Mouse (Mus musculus): ENCODE measurements at regions not wholly inside any gene's neighbourhood (a gene's known extent, or its start where the extent isn't known, plus 50 kb on each side); places are given as distances from the start of the nearest gene placed in this dataset.
A peak's percentile ranks its signal among the peaks of the same experiment; 100 is the strongest.
"Not testable (repeated sequence)": the region's sequence is repeated elsewhere in the genome, so short reads cannot be mapped to it uniquely, and the experiment has no call there.

DNA sequence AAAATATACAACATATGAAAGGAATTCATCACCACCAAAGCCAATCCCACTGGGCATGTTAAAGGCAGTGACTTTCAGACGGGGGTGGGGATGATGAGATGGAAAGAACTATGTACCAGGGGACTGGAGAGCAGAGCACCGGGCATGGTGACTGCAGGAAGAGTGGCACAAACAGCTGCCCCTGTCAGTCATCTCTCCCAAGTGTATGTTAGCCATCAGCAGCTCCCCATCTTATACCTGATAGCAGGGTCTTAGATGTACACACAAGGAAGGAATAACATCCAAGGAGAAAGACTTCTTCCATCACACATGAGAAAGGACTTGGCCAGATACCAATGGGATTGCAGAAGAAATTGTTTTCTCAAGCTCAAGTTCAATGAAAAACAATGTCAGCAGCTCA lies 257.2 kb downstream of the Nuak1 start:
- DNase-seq (ENCODE audit: low spot score): no peak

GRCm38 (mm10) chr10:84186466-84186865 lies 253.9 kb downstream of the Nuak1 start:
- no peak for DNase-seq (ENCODE audit: low spot score)

GRCm38 (mm10) chr10:84199035-84199434 lies 241.4 kb downstream of the Nuak1 start:
- DNase-seq (ENCODE audit: low spot score): no peak

GRCm38 (mm10) chr10:84201785-84202184 lies 238.6 kb downstream of the Nuak1 start:
- DNase-seq (ENCODE audit: low spot score): no peak

DNA sequence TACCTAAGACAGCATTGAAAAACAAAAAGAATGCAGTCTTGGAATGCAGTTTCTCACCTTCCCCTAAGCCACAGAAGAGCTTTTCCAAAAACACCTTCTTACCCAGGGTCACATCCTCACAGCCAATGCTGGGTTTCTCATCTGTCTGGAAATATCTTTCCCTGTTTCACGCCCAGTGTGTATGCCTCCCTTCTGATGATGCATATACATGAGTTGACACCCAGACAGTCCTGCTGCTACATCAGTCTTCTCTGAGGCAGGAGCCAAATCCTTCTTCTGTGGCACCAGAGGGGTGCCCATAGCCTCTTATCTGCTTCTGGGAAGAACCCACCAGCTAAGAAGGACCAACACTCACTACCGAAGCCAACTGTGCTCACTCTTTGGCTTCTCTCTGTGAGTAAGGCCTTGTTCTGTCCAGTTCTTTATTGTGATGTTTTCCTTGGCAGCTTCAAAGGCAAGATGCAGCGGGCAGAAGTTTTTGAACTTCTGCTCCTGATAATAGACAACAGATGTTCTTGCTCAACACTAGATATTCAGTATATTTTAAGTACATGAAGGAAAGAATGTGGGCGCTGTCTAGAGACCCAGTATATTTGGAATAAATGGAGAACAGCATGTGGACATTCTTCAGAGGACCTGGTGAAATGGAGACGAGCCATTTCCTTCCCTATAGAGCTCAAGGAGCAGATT lies 228.2 kb downstream of the Nuak1 start:
- no peak for DNase-seq (ENCODE audit: low spot score)

DNA sequence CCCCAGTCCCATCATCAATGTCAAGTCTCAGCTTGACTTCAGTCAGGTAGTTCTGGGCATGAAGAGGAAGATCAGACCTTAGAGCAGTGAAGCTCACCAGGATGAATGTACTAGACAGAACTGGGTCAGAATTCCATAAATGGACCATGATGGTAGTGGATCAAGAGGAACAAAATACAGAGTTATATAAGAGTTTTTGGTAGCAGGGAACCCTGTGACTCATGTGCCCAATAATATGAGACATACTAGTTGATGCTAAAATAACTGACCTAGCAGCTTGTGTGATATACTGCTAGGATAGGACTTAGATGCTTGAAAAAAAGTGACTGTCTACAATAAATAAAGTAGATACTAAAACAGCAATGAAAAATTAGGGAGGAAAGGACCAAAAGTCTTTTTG lies 225.6 kb downstream of the Nuak1 start:
- DNase-seq (ENCODE audit: low spot score): no peak

- DNase-seq (ENCODE audit: low spot score): peak; percentile 32
Measured at GRCm38 (mm10) chr10:84229224-84229921, 211.0 kb downstream of the Nuak1 start.

DNA sequence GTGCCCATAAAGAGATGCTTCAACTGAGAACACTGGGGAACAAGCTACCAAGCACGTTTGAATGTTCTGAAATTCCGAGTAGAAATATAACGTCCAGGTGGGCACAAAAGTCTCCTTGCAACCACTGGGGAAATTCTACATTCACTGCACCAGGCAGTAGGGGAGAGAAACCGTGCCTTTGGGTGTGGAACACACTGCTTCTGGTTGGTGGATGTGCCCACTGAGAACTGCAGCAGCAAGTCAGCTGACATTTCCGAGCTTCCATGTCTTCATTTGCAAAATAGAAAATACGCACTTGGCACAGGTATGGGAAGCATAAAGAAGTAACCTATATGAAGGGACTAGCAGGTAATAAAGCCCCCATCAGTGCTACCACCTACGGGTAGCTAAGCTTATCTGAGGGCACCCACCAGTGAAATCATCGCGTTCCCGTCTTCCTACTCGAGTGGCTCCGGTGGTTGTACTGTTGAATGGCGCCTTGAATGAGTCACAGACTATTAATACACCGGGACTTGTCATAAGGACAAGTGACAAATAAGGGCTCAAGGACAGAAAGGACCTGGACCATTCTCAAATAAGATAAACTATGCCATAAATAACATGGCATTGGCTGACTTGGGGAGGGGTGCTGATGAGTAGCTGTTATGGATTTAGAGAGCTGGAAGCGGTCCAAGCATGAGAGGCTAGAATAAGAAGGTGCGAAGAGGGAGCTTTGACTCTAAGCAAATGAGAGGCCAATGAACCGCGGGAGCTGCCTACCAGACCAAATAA lies 210.2 kb downstream of the Nuak1 start:
- peak; percentile 12 for DNase-seq (ENCODE audit: low spot score)

- DNase-seq (ENCODE audit: low spot score): no peak
Measured at GRCm38 (mm10) chr10:84235006-84235405, 205.4 kb downstream of the Nuak1 start.

GRCm38 (mm10) chr10:84236236-84236635 lies 204.2 kb downstream of the Nuak1 start:
- DNase-seq (ENCODE audit: low spot score): no peak

GRCm38 (mm10) chr10:84238279-84238963 lies 202.0 kb downstream of the Nuak1 start:
- DNase-seq (ENCODE audit: low spot score): no peak

GRCm38 (mm10) chr10:84243283-84243682 lies 197.1 kb downstream of the Nuak1 start:
- DNase-seq (ENCODE audit: low spot score): no peak

DNA sequence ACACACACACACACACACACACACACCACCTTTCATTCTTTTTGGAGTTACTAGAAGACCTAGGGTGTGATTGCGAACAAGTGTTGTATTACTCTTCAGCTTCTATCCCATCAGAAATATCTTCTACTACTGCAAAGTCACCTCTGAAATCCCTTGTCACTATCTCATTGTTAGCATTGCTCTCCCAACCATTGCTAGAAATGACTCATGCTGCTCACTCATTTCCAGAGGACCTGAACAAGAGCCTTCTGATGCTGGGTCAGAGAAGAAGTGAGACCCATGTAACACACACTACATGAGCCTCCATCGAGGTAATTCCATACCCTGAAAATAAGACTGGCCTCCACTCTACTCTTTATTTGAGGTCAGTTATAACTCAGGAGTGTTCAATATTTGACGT lies 191.1 kb downstream of the Nuak1 start:
- no peak for DNase-seq (ENCODE audit: low spot score)

- DNase-seq (ENCODE audit: low spot score): no peak
Measured at GRCm38 (mm10) chr10:84260931-84261650, 179.3 kb downstream of the Nuak1 start.

DNA sequence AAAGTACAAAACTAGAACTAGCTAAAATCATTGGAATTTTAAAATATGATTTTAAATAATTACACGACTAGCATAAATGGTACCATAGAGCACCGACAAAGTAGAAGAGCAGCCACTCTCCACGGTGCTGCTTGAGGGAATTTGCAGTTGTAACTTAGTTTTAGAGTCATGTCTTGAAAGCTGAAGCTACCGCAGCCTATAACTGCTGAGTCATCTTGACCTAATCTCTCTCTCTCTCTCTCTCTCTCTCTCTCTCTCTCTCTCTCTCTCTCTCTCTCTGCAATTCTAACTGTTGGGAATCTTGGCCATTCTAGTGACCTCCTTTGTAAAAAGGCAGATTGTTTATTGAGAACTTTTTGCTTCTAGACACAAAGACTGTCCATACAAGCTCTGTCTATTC lies 177.5 kb downstream of the Nuak1 start:
- no peak for DNase-seq (ENCODE audit: low spot score)

DNA sequence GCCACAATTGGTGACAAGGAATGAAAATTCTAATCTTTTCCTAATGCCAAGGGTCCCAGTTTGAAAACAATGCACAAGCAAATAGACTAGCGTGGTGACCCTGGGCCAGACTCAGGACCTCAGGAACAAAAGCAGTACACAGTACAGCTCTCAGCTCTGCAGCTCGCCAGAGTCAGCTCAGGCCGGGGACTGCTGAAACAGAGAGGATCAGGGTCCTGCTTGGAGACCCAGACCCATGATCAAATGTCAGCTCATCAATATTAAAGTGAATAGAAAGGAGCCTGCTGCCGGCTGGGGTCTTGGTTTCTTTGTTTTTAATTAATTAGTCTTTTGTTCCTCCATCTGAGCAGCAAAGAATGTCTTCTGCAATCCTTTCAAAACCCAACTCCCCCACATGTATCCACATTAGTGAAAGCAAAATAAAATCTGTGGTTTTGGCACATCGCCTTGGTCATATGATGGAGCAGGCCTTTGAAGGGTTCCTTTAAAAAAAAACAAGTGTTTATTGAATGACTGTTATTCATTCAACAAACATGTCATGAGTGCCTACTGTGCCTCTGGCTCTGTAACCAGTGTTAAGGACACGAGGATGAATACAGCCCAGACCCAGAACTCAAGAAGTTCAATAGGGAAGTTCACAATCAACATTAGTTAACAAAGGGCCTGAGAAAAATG lies 154.4 kb downstream of the Nuak1 start:
- DNase-seq (ENCODE audit: low spot score): peak; percentile 52

GRCm38 (mm10) chr10:84294422-84294821 lies 146.0 kb downstream of the Nuak1 start:
- DNase-seq (ENCODE audit: low spot score): no peak

DNA sequence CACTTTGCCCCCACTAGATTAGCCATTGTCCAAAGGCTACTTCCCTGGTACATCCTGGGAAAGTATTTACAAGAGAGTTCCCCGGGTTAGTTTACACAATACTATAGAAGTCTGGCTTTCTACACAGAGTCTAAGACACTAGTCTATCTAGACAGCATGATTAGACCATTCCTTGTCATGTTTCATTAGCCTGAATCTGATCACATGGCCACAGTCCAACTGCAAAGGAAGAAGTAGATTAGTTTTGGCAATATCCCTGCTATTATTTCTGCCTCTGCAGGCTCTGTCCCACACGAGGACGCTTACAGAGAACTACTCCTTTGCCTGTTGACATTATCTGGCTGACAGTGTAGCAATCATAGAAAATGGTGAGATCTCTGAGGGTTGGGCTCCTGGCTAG lies 144.2 kb downstream of the Nuak1 start:
- DNase-seq (ENCODE audit: low spot score): no peak

DNA sequence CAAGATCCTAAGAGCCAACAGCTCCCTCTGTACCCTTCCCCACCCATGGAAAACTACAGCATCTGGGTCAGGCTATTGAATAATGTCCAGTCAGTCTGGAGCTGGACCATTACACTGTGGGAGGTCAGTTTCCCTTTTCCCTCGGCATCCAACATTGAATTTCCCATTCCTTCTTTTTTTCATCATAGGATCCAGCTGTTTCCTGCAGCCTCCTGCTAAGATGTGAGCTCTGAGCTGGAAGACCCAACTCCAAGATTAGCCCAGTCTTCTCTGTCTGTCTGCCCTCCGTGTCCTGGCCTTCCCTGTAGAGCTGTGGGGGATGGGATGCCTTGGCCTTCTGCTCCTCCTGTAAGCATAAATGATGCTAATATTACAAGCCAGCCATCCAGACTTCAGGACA lies 138.8 kb downstream of the Nuak1 start:
- no peak for DNase-seq (ENCODE audit: low spot score)

- DNase-seq (ENCODE audit: low spot score): no peak
Measured at GRCm38 (mm10) chr10:84302821-84303520, 137.4 kb downstream of the Nuak1 start.

GRCm38 (mm10) chr10:84308746-84309145 lies 131.7 kb downstream of the Nuak1 start:
- not testable (repeated sequence) for DNase-seq (ENCODE audit: low spot score)

All from layer of hippocampus, adult 9-10 months (tissue).